Mouse (Mus musculus): ENCODE measurements around the gene Cass4.

Cass4 gene

DNA sequence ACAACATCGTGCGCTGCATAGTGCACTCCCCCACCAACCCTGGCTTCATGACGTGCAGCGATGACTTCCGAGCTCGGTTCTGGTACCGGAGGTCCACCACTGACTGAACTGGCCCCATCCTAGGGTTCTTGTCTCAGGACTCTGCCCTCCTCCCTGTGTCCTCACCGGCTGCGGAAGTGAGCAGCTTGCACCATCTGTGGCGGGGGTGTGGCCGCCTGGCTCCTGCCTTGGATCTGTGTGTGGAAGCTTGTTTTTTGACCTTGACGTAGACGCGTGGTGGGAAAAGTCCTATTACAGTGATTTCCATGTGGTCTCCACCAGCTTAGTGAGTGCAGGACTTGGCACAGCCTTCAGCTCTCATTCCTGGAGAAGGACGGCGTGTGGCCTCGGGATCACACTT lies 13.1 kb upstream of the Cass4 start:
- in situ Hi-C loops (cut with MboI; ENCODE audit: low pct_unique_long_range_greater_than_20kb in 1 of 2, low sequenced_read_pairs in 2 of 2, unreplicated experiment in 1 of 2): no loop called here

DNA sequence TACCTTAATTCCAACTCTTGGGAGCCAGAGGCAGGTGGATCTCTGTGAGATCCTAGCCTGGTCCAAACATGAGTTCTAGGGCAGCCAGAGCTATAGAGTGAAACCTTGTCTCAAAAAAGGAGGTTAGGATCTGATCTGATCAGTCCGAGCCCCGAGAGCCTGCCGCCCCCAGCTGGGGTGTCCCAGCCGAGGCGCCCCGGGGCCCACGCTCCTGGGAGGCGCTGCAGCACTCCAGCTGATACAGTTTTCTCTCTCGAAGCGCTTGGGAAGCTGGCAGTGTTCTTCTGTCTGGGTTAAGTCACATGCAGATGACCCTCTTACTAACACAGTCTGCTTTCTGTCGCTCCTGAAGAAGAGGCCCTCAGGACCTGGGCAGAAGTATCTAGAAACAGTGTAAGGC lies 12.3 kb upstream of the Cass4 start:
- in situ Hi-C loops (cut with MboI; ENCODE audit: low pct_unique_long_range_greater_than_20kb in 1 of 2, low sequenced_read_pairs in 2 of 2, unreplicated experiment in 1 of 2): no loop called here

DNA sequence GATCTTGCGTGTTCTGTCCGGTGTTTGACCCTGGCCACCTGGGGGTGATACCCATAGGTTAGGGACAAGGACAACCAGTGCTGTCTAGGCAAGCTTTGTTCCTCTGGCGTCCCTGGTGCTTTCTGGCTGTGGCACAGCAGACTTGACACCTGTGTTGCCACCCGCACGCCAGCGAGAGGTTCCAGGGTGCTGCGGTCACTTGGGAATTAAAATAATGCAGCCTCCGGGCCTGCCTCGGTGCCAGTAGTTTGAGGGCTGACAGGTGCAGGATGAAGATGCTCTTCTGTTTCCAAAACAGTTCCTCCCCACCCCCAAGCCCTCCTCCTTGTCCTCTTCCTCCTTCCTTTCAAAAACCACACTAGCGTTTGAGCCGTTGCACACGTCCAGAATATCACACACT lies 11.7 kb upstream of the Cass4 start:
- in situ Hi-C loops (cut with MboI; ENCODE audit: low pct_unique_long_range_greater_than_20kb in 1 of 2, low sequenced_read_pairs in 2 of 2, unreplicated experiment in 1 of 2): no loop called here

GRCm38 (mm10) chr2:172384715-172385114 lies 8.9 kb upstream of the Cass4 start:
- in situ Hi-C loops (cut with MboI; ENCODE audit: low pct_unique_long_range_greater_than_20kb in 1 of 2, low sequenced_read_pairs in 2 of 2, unreplicated experiment in 1 of 2): no loop called here

DNA sequence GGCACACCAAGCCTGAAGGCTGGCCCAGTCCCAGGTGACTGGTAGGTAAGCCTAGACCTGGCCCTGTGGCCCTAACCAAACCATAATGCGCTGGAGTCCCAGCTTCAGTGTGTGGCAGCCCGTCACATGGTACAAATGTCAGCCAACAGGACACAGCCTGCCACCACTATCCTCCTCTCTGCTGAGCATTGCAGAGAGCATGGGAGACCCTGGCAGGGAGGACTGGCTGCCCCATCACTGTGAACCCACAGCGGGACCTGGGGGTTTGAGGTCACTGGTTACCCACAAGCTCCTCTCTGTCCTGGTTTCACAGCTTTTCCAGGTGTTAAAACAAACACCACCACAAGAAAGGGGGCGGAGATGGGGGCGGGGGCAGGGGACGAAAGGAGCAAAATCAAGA lies 3.3 kb upstream of the Cass4 start:
- in situ Hi-C loops (cut with MboI; ENCODE audit: low pct_unique_long_range_greater_than_20kb in 1 of 2, low sequenced_read_pairs in 2 of 2, unreplicated experiment in 1 of 2): no loop called here

DNA sequence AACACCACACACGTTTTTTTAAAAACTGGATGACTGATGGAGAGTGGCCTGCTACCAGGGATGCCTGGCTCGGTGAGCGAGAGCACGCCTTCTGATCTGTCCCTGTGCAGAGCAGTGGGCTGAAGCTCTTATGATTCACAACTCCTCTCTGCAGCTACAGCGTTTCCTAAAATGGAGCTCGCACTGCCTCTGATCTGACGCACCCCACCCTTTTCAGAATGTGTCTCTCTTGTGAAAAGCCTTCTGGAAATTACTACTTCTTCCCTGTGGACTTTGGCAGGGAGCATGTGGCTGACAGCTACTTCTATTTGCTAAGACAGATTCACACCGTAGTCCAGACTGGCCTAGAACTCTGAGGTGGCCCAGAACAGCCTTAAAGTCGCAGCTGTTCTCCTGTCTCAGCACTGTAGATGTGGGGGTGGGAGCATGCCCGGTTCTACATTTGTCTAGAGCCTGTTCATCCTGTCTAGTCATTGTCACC lies 1.5 kb upstream of the Cass4 start:
- in situ Hi-C loops (cut with MboI; ENCODE audit: low pct_unique_long_range_greater_than_20kb in 1 of 2, low sequenced_read_pairs in 2 of 2, unreplicated experiment in 1 of 2): no loop called here

DNA sequence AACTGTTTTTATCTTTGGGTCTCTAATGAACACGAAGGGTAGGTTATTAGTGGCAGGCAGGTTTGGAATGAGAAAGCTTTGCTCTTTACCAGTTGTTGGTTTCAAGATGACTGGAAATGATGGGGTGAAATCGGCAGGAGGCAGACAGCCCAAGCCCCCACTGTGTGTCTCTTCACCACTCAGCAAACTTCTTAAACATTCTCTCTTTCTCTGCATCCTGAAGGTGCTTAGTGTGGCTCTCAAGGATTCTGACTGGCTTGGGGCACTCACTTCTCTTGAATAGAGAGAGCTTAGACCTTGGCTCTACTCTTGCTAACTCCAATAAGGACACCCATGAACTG lies 428 bp downstream of the Cass4 start:
- in situ Hi-C loops (cut with MboI; ENCODE audit: low pct_unique_long_range_greater_than_20kb in 1 of 2, low sequenced_read_pairs in 2 of 2, unreplicated experiment in 1 of 2): no loop called here

DNA sequence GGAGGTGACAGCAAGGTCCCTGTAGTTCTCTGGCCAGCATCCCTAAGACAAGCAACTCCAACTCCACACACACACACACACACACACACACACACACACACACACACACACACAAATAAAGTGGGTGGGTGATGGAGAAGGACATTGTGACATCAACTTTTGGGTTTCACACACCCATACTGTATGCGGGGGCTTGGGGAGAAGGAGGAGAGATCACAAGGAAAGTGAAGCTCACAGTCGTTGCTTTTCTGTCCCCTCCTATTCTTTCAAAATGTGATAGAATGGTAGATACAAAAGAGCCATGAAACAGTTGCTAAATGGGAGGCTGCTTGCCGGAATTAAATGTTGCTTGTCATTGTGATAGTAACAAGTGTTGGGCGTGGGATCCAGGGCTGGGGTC lies 1.1 kb downstream of the Cass4 start:
- in situ Hi-C loops (cut with MboI; ENCODE audit: low pct_unique_long_range_greater_than_20kb in 1 of 2, low sequenced_read_pairs in 2 of 2, unreplicated experiment in 1 of 2): no loop called here

GRCm38 (mm10) chr2:172395961-172396360 lies 2.4 kb downstream of the Cass4 start:
- in situ Hi-C loops (cut with MboI; ENCODE audit: low pct_unique_long_range_greater_than_20kb in 1 of 2, low sequenced_read_pairs in 2 of 2, unreplicated experiment in 1 of 2): no loop called here

DNA sequence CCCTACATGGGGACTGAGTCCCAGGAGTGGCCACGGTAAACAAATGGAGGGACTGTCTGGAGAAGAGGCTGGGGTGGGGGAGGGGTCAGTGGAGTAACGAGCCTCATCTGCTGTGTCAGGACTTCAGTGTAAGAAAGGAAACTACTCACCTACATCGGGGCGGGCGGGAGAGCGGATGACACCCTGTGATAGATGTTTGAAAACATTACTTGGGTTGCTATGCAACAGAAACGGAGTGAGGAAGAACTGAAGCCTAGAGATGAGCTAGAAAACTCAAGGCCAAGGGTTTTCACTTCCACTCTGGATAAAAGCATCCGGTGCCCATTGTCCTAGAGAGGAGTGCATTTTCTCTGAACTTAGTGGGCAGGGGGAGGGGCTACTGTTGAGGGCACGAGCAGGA lies 6.3 kb downstream of the Cass4 start:
- in situ Hi-C loops (cut with MboI; ENCODE audit: low pct_unique_long_range_greater_than_20kb in 1 of 2, low sequenced_read_pairs in 2 of 2, unreplicated experiment in 1 of 2): no loop called here

DNA sequence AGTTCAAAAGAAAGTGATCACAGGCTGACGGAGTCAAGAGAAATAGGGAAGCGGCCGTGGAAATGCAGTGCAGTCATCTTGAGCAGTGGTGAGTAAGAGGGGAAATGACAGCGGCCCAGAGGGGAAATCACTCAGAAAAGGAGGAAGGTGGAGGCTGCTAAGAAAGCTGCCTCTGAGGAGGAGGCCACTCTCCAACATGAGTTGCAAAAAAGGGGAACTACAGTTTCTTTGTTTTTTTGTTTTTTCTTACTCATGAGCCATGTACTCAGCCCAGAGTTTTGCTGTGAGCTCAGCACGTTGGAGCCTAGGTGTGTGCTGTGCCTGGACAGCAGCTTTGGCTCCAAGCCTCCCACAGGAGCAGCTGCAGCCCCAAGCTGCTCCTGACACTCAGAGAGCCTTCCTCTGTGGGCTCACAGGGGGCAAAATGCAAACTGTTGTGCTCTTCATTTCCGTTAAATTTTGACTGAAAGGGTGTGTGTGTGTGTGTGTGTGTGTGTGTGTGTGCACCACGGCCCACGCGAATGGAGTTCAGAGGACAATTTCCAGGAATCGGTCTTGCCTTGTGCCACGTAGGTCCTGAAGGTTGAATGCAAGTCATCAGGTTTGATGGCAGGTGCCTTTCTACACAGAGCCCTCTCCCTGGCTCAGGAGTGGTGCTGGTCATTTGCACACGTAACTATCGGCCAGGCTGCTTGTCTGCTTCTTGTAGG lies 7.7 kb downstream of the Cass4 start:
- in situ Hi-C loops (cut with MboI; ENCODE audit: low pct_unique_long_range_greater_than_20kb in 1 of 2, low sequenced_read_pairs in 2 of 2, unreplicated experiment in 1 of 2): no loop called here

DNA sequence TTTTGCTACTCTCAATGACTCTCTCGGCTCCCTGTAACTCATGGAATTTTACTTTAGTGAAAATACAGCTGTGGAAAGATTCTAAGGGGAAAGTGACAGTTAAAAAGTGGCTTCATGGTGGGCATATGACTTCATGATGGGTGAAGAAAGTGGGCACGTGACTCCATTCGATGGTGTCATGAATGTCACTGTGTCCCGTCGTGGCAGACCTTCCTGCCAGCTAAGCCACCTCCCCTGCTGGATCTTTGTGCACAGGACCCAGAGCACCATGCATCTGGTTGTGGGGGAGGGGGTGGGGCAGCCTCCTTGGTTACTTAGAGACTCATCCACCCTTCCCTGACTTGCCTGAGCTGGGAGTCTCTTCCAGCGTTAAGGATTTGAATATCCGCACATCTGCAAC lies 10.6 kb downstream of the Cass4 start:
- in situ Hi-C loops (cut with MboI; ENCODE audit: low pct_unique_long_range_greater_than_20kb in 1 of 2, low sequenced_read_pairs in 2 of 2, unreplicated experiment in 1 of 2): no loop called here

DNA sequence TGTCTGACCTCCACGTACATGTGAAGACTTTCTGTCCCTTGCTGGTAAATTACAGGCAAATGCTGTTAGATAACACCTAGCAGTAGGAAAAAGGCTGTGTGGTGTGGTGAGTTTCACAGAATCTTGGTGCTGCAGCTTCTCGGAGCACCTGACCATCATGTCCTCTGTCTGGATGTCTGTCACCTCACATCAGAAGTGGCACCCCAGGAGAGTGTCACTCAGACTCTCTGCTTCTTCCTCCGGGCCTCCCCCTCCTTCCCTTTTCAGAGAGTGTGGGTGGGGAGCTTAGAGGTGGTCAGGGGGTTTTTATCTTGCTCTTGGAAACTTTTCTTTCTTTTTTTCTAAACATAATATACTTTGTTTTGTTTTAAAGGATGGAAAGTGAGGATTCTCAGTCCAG lies 11.4 kb downstream of the Cass4 start:
- in situ Hi-C loops (cut with MboI; ENCODE audit: low pct_unique_long_range_greater_than_20kb in 1 of 2, low sequenced_read_pairs in 2 of 2, unreplicated experiment in 1 of 2): no loop called here

GRCm38 (mm10) chr2:172406173-172406572 lies 12.6 kb downstream of the Cass4 start:
- in situ Hi-C loops (cut with MboI; ENCODE audit: low pct_unique_long_range_greater_than_20kb in 1 of 2, low sequenced_read_pairs in 2 of 2, unreplicated experiment in 1 of 2): no loop called here

GRCm38 (mm10) chr2:172407499-172407898 lies 13.9 kb downstream of the Cass4 start:
- in situ Hi-C loops (cut with MboI; ENCODE audit: low pct_unique_long_range_greater_than_20kb in 1 of 2, low sequenced_read_pairs in 2 of 2, unreplicated experiment in 1 of 2): no loop called here

DNA sequence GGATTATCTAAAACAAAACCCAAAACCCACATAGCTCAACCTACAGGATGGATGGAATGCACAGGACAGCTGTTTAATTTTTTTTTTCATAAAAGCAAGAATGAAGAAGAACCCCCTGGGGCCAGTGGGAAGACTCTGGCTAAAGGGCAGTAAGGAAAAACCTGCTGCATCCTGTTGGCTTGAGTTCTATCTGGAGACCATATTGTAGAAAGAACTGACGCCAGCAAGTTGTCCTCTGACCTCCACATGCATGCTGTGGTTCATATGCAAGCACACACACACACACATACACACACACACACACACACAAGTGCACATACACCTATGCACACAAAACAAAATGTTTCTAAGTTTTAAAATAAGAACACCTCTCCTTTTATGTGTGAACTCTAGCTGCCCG lies 17.1 kb downstream of the Cass4 start:
- in situ Hi-C loops (cut with MboI; ENCODE audit: low pct_unique_long_range_greater_than_20kb in 1 of 2, low sequenced_read_pairs in 2 of 2, unreplicated experiment in 1 of 2): no loop called here

DNA sequence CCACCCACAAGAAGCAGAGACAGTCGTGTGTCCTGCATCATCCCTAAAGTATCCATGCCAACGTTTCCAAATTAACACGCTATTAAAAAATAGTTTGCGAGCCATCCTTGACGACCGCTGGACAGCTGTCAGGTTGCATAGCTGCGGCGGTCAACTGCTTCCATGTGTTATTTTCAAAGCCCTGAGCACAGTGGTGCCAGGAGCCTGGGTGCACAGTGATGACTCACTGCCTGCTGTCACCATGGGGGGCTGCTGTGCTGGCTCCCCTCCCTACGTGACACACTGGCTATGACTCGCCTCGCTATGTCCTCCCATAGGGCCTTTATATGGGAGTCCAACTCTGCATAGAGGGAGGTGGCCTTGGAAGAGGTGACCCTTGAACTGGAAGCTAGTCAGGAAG lies 17.5 kb downstream of the Cass4 start:
- in situ Hi-C loops (cut with MboI; ENCODE audit: low pct_unique_long_range_greater_than_20kb in 1 of 2, low sequenced_read_pairs in 2 of 2, unreplicated experiment in 1 of 2): no loop called here

DNA sequence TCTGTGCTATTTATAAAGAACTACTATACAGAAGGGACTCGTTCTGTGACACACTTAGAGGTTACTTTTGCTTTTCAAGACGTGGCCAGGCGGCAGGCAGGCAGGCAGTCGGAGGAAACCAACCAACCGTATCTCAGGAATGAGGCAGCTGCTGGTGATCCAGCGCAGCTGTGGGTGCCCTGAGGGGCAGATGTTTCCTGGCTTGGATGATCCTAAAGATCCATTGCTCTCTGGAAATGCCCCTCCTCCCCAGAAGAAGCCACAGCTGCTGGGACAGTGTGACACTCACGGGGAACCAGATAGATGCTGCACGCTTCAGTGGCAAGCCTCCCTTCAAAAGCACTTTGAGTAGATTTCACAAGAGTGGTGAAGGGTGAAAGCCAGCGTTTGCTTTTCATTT lies 18.9 kb downstream of the Cass4 start:
- in situ Hi-C loops (cut with MboI; ENCODE audit: low pct_unique_long_range_greater_than_20kb in 1 of 2, low sequenced_read_pairs in 2 of 2, unreplicated experiment in 1 of 2): no loop called here

DNA sequence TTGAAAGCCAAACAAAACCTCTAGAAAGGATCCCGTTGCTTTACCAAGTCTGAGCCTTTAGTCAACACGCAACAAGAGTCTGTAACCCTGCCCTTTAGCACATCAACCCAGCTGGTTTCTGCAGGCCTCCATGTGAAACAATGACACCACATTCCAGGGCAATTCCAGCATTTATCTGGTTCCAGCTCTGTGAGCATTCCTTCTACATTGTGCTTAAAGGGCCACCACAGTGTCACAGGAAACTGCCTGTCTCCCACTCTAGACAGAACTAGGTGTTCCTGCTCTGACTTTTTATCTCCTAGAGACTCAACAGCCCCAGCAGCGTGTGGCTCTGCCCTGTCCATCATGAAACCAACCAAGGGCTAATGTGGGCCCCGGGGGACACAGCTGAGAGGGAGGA lies 19.7 kb downstream of the Cass4 start:
- in situ Hi-C loops (cut with MboI; ENCODE audit: low pct_unique_long_range_greater_than_20kb in 1 of 2, low sequenced_read_pairs in 2 of 2, unreplicated experiment in 1 of 2): no loop called here

DNA sequence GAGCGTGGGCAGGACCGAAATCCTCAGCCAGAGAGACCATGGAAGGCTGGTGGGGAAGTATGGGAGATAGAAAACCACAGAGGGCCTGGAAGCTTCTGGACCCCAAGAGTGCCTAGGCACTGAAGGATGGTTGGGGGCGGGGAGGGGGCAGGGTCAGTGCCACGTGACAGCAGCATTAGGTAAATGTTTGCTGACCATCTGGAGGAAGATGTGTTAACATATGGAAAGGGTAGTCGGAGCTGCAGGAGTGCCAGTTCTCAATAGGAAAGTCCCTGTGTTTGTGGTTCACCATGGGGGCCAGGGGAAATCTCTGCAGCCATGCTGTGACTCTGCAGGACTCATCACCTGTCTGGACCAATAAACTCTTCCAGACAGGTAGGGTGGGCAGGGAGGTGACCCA lies 20.3 kb downstream of the Cass4 start:
- in situ Hi-C loops (cut with MboI; ENCODE audit: low pct_unique_long_range_greater_than_20kb in 1 of 2, low sequenced_read_pairs in 2 of 2, unreplicated experiment in 1 of 2): no loop called here

GRCm38 (mm10) chr2:172416218-172416617 lies 22.6 kb downstream of the Cass4 start:
- in situ Hi-C loops (cut with MboI; ENCODE audit: low pct_unique_long_range_greater_than_20kb in 1 of 2, low sequenced_read_pairs in 2 of 2, unreplicated experiment in 1 of 2): no loop called here
